Mouse (Mus musculus): Measurements from ENCODE around the gene Krtap5-4.

- TF ChIP-seq MYOG (IDR thresholded peaks at IDR 0.05; ENCODE audit: control insufficient read depth in 1 of 3, insufficient read depth in 1 of 3, insufficient read length in 2 of 3, low read depth in 2 of 3) (no peak), TCF12 (IDR thresholded peaks at IDR 0.05; ENCODE audit: insufficient read depth, poor library complexity, severe bottlenecking) (no peak), POLR2A (IDR thresholded peaks at IDR 0.05; ENCODE audit: insufficient read length, low read depth) (no peak), USF1 (IDR thresholded peaks at IDR 0.05; ENCODE audit: low read depth) (no peak), MAX (IDR thresholded peaks at IDR 0.05; ENCODE audit: low read depth) (no peak), REST (IDR thresholded peaks at IDR 0.05; ENCODE audit: insufficient read depth, insufficient read length) (no peak), CEBPB (IDR thresholded peaks at IDR 0.05; ENCODE audit: insufficient read depth, poor library complexity, severe bottlenecking) (no peak), MYOD1 (IDR thresholded peaks at IDR 0.05; ENCODE audit: control insufficient read depth in 1 of 3, insufficient read length in 2 of 3, low read depth in 2 of 3) (no peak), SRF (IDR thresholded peaks at IDR 0.05; ENCODE audit: control insufficient read depth, insufficient read length, low read depth) (no peak), E2F4 (IDR thresholded peaks at IDR 0.05; ENCODE audit: insufficient read depth) (no peak)
These were observed 26.9 kb downstream of the Krtap5-4 start for GRCm38 (mm10) chr7:142330271-142330724.
